Comparison of ENCODE assay signal across 9 mouse cellular contexts in the genomic region with DNA sequence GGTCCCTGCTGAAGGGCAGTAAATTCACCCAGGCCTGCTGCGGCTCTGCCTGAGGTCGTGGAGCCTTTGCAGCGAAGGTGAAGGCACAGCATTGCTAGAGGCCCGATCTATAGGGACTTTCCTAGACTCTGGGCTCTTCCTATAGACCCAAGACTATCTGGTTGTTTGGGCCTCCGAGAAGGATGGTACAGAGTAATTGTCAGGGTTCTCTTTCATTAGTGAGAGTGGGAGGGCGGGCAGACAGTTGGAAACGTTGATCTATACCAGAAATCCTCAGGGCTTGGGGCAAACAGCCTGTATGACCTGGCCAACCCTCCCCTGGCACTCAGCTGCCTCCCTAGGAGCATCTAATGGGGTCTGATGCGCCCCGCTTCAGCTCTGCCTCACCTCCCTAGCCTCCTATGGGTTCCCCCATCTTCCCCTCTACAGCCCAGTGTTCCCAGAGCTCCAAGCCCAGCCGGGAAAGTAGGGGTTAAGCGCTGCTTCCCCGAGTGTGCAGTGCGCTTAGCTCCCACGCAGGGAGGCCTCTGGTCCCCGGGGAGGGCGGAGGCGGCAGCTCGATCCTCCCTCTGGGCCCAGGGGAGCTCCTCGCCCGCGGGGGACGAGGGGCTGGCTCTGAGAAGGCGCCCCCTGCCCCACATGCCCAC. TPM values are rescaled to one million over a fixed set of nuclear protein-coding genes. Genes with fewer than 3 reads are reported as not detected.
DNase-seq lines count a peak whose midpoint lies in the region; ATAC-seq lines count a peak whose summit lies in the region.
"Had no signal": no experiment of that assay in that cellular context is flagged by ENCODE, and none has a peak within 500 bp of the region (broad histone marks: within the 10 kb centered on the region; RNA-seq: fewer than 3 reads in every experiment).

No protein-coding gene starts in this region.

- H3K36me3 ChIP-seq in hindbrain, embryonic 11.5 days (ENCODE audit: control insufficient read depth, insufficient read depth, low read length): no peaks in the 10 kb centered on the region
- no peaks in the 10 kb centered on the region for H3K36me3 ChIP-seq in midbrain, embryonic 12.5 days

- H3K9ac ChIP-seq in hindbrain, embryonic 11.5 days (ENCODE audit: low read depth, low read length): peak overlapping the region; percentile 37; the same call in 1 of the 2 replicates
- H3K9ac ChIP-seq in midbrain, embryonic 12.5 days (replicated peaks): peak overlapping the region; percentile 85

- no peak for ATAC-seq in hindbrain, embryonic 11.5 days (ENCODE audit: low FRiP score)
- ATAC-seq in midbrain, embryonic 12.5 days (ENCODE audit: low FRiP score, low read depth): no peak

- peaks cover 30% of the 10 kb centered on the region for H3K27me3 ChIP-seq in hindbrain, embryonic 11.5 days (ENCODE audit: control insufficient read depth, insufficient read depth, low read length)
- peaks cover 68% of the 10 kb centered on the region for H3K27me3 ChIP-seq in midbrain, embryonic 12.5 days

- H3K4me3 ChIP-seq in hindbrain, embryonic 11.5 days (ENCODE audit: low read depth, low read length): peak overlapping the region; percentile 58
- H3K4me3 ChIP-seq in midbrain, embryonic 12.5 days: peak overlapping the region; percentile 76
- H3K4me3 ChIP-seq: megakaryocyte, embryonic 14.5 days had no signal

- WGBS in hindbrain, embryonic 11.5 days: 8% methylated on average over 23 of the region's 23 CpGs
- 8% methylated on average over 23 of the region's 23 CpGs for WGBS in midbrain, embryonic 12.5 days

- peak overlapping the region; percentile 44; the same call in 1 of the 2 replicates for H3K27ac ChIP-seq in hindbrain, embryonic 11.5 days (ENCODE audit: low read depth, low read length)
- peak overlapping the region; percentile 26; the same call in 1 of the 2 replicates for H3K27ac ChIP-seq in midbrain, embryonic 12.5 days (replicated peaks)

- peak overlapping the region; percentile 76 for H3K4me2 ChIP-seq in hindbrain, embryonic 11.5 days (replicated peaks; ENCODE audit: low read depth, low read length)
- H3K4me2 ChIP-seq in midbrain, embryonic 12.5 days (replicated peaks): peak overlapping the region; percentile 98

- peak; percentile 63 for DNase-seq in cerebellum, adult 8-10 months
- DNase-seq in cerebellum, postnatal 25 days: peak; percentile 76 to 79
- peak; percentile 26 for DNase-seq in hindbrain, embryonic 11.5 days (ENCODE audit: low spot score)
- no peak for DNase-seq in lung, adult 18-20 months
- no peak for DNase-seq in adrenal gland, postnatal 10 days
- no peak for DNase-seq in ovary, postnatal 36 days (ENCODE audit: low spot score)
- DNase-seq in kidney, postnatal 25 days: no peak

- no peaks in the 10 kb centered on the region for H3K9me3 ChIP-seq in hindbrain, embryonic 11.5 days (ENCODE audit: control insufficient read depth, low read length)
- no peaks in the 10 kb centered on the region for H3K9me3 ChIP-seq in midbrain, embryonic 12.5 days

- H3K4me1 ChIP-seq in hindbrain, embryonic 11.5 days (replicated peaks; ENCODE audit: control insufficient read depth, insufficient read depth, low read length): peaks cover 10% of the 10 kb centered on the region; the same call in 1 of the 2 replicates
- H3K4me1 ChIP-seq in midbrain, embryonic 12.5 days: peaks cover 60% of the 10 kb centered on the region
- H3K4me1 ChIP-seq: megakaryocyte, embryonic 14.5 days had no signal

RNA-seq across cellular contexts. Expression of a gene that starts 4.5 kb away (rescaled TPM):
- 11.7 and 12.6 TPM in 2 replicates for polyA plus RNA-seq in hindbrain, embryonic 11.5 days (2014; fragmentation: Nextera tagmentation; extraction: Ambion mirVana)
- polyA plus RNA-seq in midbrain, embryonic 12.5 days (2016; fragmentation: Nextera tagmentation; extraction: Ambion mirVana): 16.0 and 17.0 TPM in 2 replicates
- 1 to 10 TPM; 3.4 to 4.3 TPM for total RNA-seq in adrenal gland, postnatal 10 days (2021)

Comparison
In these comparisons a context has a peak if more than half of its experiments do, and no peak if none do; other contexts are left out.
1. DNase-seq: peak in cerebellum, adult 8-10 months (single experiment), cerebellum, postnatal 25 days (2 of 2) and hindbrain, embryonic 11.5 days (single experiment); none in lung, adult 18-20 months (0 of 2), adrenal gland, postnatal 10 days (single experiment), ovary, postnatal 36 days (single experiment) and kidney, postnatal 25 days (0 of 2).